Mouse (Mus musculus): ENCODE measurements around the gene Ap1b1.

The Ap1b1 gene

GRCm38 (mm10) chr11:4984799-4985198 is 1.8 kb upstream of the Ap1b1 start:
- DNase-seq (ENCODE audit: low spot score in 2 of 2), result no peak

GRCm38 (mm10) chr11:4987487-4987852 is 846 bp downstream of the Ap1b1 start:
- DNase-seq (ENCODE audit: low spot score in 2 of 2), result no peak

GRCm38 (mm10) chr11:4989187-4989586 is 2.6 kb downstream of the Ap1b1 start:
- peak in 1 of 2 experiments; percentile 39 for DNase-seq (ENCODE audit: low spot score in 2 of 2)

GRCm38 (mm10) chr11:4992471-4992870 is 5.8 kb downstream of the Ap1b1 start:
- no peak for DNase-seq (ENCODE audit: low spot score in 2 of 2)

GRCm38 (mm10) chr11:4995676-4996075 is 9.1 kb downstream of the Ap1b1 start:
- no peak for DNase-seq (ENCODE audit: low spot score in 2 of 2)

GRCm38 (mm10) chr11:4996621-4997199 is 10.1 kb downstream of the Ap1b1 start:
- DNase-seq (ENCODE audit: low spot score in 2 of 2), result no peak

GRCm38 (mm10) chr11:4998352-4998751 is 11.7 kb downstream of the Ap1b1 start:
- no peak for DNase-seq (ENCODE audit: low spot score in 2 of 2)

GRCm38 (mm10) chr11:4998762-4999161 is 12.1 kb downstream of the Ap1b1 start:
- no peak for DNase-seq (ENCODE audit: low spot score in 2 of 2)

- DNase-seq (ENCODE audit: low spot score in 2 of 2), result no peak
Measured at GRCm38 (mm10) chr11:5000241-5000640, 13.6 kb downstream of the Ap1b1 start.

GRCm38 (mm10) chr11:5002826-5003225 is 16.2 kb downstream of the Ap1b1 start:
- DNase-seq (ENCODE audit: low spot score in 2 of 2), result no peak

- no peak for DNase-seq (ENCODE audit: low spot score in 2 of 2)
Measured at GRCm38 (mm10) chr11:5005528-5005927, 18.9 kb downstream of the Ap1b1 start.

GRCm38 (mm10) chr11:5007186-5007585 is 20.6 kb downstream of the Ap1b1 start:
- DNase-seq (ENCODE audit: low spot score in 2 of 2), result no peak

GRCm38 (mm10) chr11:5008867-5009266 is 22.2 kb downstream of the Ap1b1 start:
- DNase-seq (ENCODE audit: low spot score in 2 of 2), result no peak

GRCm38 (mm10) chr11:5009354-5010074 is 22.9 kb downstream of the Ap1b1 start:
- DNase-seq (ENCODE audit: low spot score in 2 of 2), result peak in 1 of 2 experiments; percentile 33

- no peak for DNase-seq (ENCODE audit: low spot score in 2 of 2)
Measured at GRCm38 (mm10) chr11:5010205-5010604, 23.6 kb downstream of the Ap1b1 start.

GRCm38 (mm10) chr11:5011480-5011879 is 24.9 kb downstream of the Ap1b1 start:
- no peak for DNase-seq (ENCODE audit: low spot score in 2 of 2)

GRCm38 (mm10) chr11:5012213-5012715 is 25.6 kb downstream of the Ap1b1 start:
- DNase-seq (ENCODE audit: low spot score in 2 of 2), result no peak

GRCm38 (mm10) chr11:5015720-5016119 is 29.1 kb downstream of the Ap1b1 start:
- DNase-seq (ENCODE audit: low spot score in 2 of 2), result peak; percentile 49 to 74

GRCm38 (mm10) chr11:5016286-5016685 is 29.7 kb downstream of the Ap1b1 start:
- DNase-seq (ENCODE audit: low spot score in 2 of 2), result no peak

GRCm38 (mm10) chr11:5017506-5017905 is 30.9 kb downstream of the Ap1b1 start:
- no peak for DNase-seq (ENCODE audit: low spot score in 2 of 2)

- DNase-seq (ENCODE audit: low spot score in 2 of 2), result no peak
Measured at GRCm38 (mm10) chr11:5025108-5025507, 38.5 kb downstream of the Ap1b1 start.

GRCm38 (mm10) chr11:5028228-5028627 is 41.6 kb downstream of the Ap1b1 start:
- no peak for DNase-seq (ENCODE audit: low spot score in 2 of 2)

- DNase-seq (ENCODE audit: low spot score in 2 of 2), result no peak
Measured at GRCm38 (mm10) chr11:5032706-5033105, 46.1 kb downstream of the Ap1b1 start.

Measured in spleen, postnatal 4 days (tissue).